Mouse (Mus musculus) heart, adult 2 months (tissue): ENCODE measurements at regions not wholly inside any gene's neighbourhood (a gene's known extent, or its start where the extent isn't known, plus 50 kb on each side); places are given as distances from the start of the nearest gene placed in this dataset.

ENCODE experiments used
- CTCF ChIP-seq: fragments of 200-600 bp; IDR thresholded peaks from 2 replicates; pipeline ENCODE4 v1.8.1; 2022; ENCODE audit warnings: antibody characterized with exemption, mild to moderate bottlenecking, moderate library complexity
- POLR2A ChIP-seq: fragments of 200-500 bp; IDR thresholded peaks from 2 replicates; pipeline ENCODE4 v1.6.1; 2011; ENCODE audit warnings: mild to moderate bottlenecking, low read depth, low read length, control low read depth; ENCODE audit not compliant: insufficient read depth

- TF ChIP-seq CTCF (no peak), POLR2A (no peak)
Measured at GRCm38 (mm10) chr5:49639637-49640036, 114.9 kb upstream of the Kcnip4 start.
